Mouse (Mus musculus) ES-Bruce4 (cell line): Measurements from ENCODE around the gene Cttnbp2nl. TPM values are rescaled to one million over a fixed set of nuclear protein-coding genes. Genes with fewer than 3 reads are reported as not detected.
A peak's percentile ranks its signal among the peaks of the same experiment; 100 is the strongest.

ENCODE experiments used
- H3K27ac ChIP-seq: 2 replicates; pipeline ENCODE4 v1.5.1; 2012; ENCODE audit warnings: low read length, inconsistent platforms; ENCODE audit not compliant: insufficient read depth
- H3K27me3 ChIP-seq: 2 replicates; pipeline ENCODE4 v1.6.1; 2012; ENCODE audit warnings: mild to moderate bottlenecking, low read length, inconsistent platforms; ENCODE audit not compliant: control insufficient read depth, poor library complexity, insufficient read depth, severe bottlenecking
- H3K36me3 ChIP-seq: 2 replicates; pipeline ENCODE4 v1.6.1; 2012; ENCODE audit warnings: inconsistent platforms, mild to moderate bottlenecking, low read length, moderate library complexity; ENCODE audit not compliant: control insufficient read depth, poor library complexity, insufficient read depth, severe bottlenecking
- H3K4me1 ChIP-seq: one replicate; pipeline ENCODE4 v1.8.1; 2011; ENCODE audit warnings: low read length; ENCODE audit not compliant: control insufficient read depth, insufficient read depth
- H3K4me3 ChIP-seq: 2 replicates; pipeline ENCODE4 v1.5.1; 2011; ENCODE audit warnings: low read depth, mild to moderate bottlenecking, low read length
- H3K9ac ChIP-seq: 2 replicates; pipeline ENCODE4 v1.6.1; 2012; ENCODE audit warnings: low read depth, mild to moderate bottlenecking, inconsistent platforms; ENCODE audit not compliant: poor library complexity, severe bottlenecking
- H3K9me3 ChIP-seq: replicated peaks from 2 replicates; pipeline ENCODE4 v1.6.1; 2012; ENCODE audit warnings: mild to moderate bottlenecking, low read length, inconsistent platforms; ENCODE audit not compliant: control insufficient read depth, poor library complexity, insufficient read depth, severe bottlenecking
- CTCF ChIP-seq: IDR thresholded peaks from one replicate; pipeline ENCODE4 v1.8.1; 2011; ENCODE audit warnings: low read depth, low read length
- EP300 ChIP-seq: IDR thresholded peaks from 2 replicates; pipeline ENCODE4 v1.6.1; 2011; ENCODE audit warnings: low read depth, low read length; ENCODE audit not compliant: insufficient read depth
- POLR2A ChIP-seq: IDR thresholded peaks from one replicate; pipeline ENCODE4 v1.8.1; 2011; ENCODE audit warnings: low read length; ENCODE audit not compliant: insufficient read depth
- polyA plus RNA-seq: library from polyadenylated mRNA; stranded (reverse); fragments of >200 nt; gene quantifications from 2 replicates; pipeline ENCODE4 v1.2.4, GENCODE M21; 2011; ENCODE audit warnings: low read depth; ENCODE audit not compliant: missing spikeins, insufficient read depth, insufficient read length

Cttnbp2nl gene
- 46.2 and 50.0 TPM in 2 replicates for polyA plus RNA-seq

- peak within 1 kb of the TSS; percentile 93 for H3K4me3 ChIP-seq
- no peaks in the 10 kb centered on the region for H3K27me3 ChIP-seq
- no peaks in the 10 kb centered on the region for H3K9me3 ChIP-seq
- no peak for TF ChIP-seq EP300
- peak; percentile 40 for TF ChIP-seq POLR2A
- no peak for TF ChIP-seq CTCF
- peak within 1 kb of the TSS; percentile 77 for H3K27ac ChIP-seq
- H3K4me1 ChIP-seq, result no peaks in the 10 kb centered on the region
- H3K9ac ChIP-seq, result peak within 1 kb of the TSS; percentile 85
- no peaks in the 10 kb centered on the region for H3K36me3 ChIP-seq
Measured at GRCm38 (mm10) chr3:105052937-105053697, at the start of gene Cttnbp2nl. Gene Cttnbp2nl (minus strand): TSS chr3:105053146.

- no peak for TF ChIP-seq POLR2A
- TF ChIP-seq CTCF, result no peak
- no peak for TF ChIP-seq EP300
- no peaks in the 10 kb centered on the region for H3K4me1 ChIP-seq
- no peak overlapping the region for H3K4me3 ChIP-seq
- no peaks in the 10 kb centered on the region for H3K36me3 ChIP-seq
- no peaks in the 10 kb centered on the region for H3K9me3 ChIP-seq
- H3K27ac ChIP-seq, result no peak overlapping the region
- no peak overlapping the region for H3K9ac ChIP-seq
- no peaks in the 10 kb centered on the region for H3K27me3 ChIP-seq
Measured at GRCm38 (mm10) chr3:105100270-105100589, 47.3 kb upstream of the Cttnbp2nl start.

- Histone ChIP-seq H3K9me3 (no peaks in the 10 kb centered on the region), H3K4me1 (no peaks in the 10 kb centered on the region), H3K27ac (no peak overlapping the region), H3K36me3 (no peaks in the 10 kb centered on the region), H3K9ac (no peak overlapping the region), H3K27me3 (no peaks in the 10 kb centered on the region), H3K4me3 (no peak overlapping the region)
- TF ChIP-seq POLR2A, result no peak
- no peak for TF ChIP-seq EP300
Measured at GRCm38 (mm10) chr3:105099526-105100269, 46.8 kb upstream of the Cttnbp2nl start.

- TF ChIP-seq POLR2A, result no peak
- no peak for TF ChIP-seq EP300
- no peak for TF ChIP-seq CTCF
- Histone ChIP-seq H3K9me3 (no peaks in the 10 kb centered on the region), H3K4me1 (no peaks in the 10 kb centered on the region)
Measured at GRCm38 (mm10) chr3:105097581-105097980, 44.6 kb upstream of the Cttnbp2nl start.

GRCm38 (mm10) chr3:105095026-105095425 is 42.1 kb upstream of the Cttnbp2nl start:
- TF ChIP-seq POLR2A, result no peak
- no peak for TF ChIP-seq EP300
- H3K9ac ChIP-seq, result no peak overlapping the region
- no peaks in the 10 kb centered on the region for H3K27me3 ChIP-seq

More at GRCm38 (mm10) chr3:105097581-105097980, 44.6 kb upstream of the Cttnbp2nl start:
- no peaks in the 10 kb centered on the region for H3K36me3 ChIP-seq
- no peak overlapping the region for H3K27ac ChIP-seq
- H3K27me3 ChIP-seq, result no peaks in the 10 kb centered on the region
- no peak overlapping the region for H3K4me3 ChIP-seq
- H3K9ac ChIP-seq, result no peak overlapping the region

GRCm38 (mm10) chr3:105094448-105094847 is 41.5 kb upstream of the Cttnbp2nl start:
- Histone ChIP-seq H3K27me3 (no peaks in the 10 kb centered on the region), H3K9me3 (no peaks in the 10 kb centered on the region), H3K4me1 (no peaks in the 10 kb centered on the region), H3K9ac (no peak overlapping the region), H3K4me3 (no peak overlapping the region), H3K36me3 (no peaks in the 10 kb centered on the region), H3K27ac (no peak overlapping the region)
- TF ChIP-seq CTCF (peak; percentile 33), EP300 (no peak)

More at GRCm38 (mm10) chr3:105095026-105095425, 42.1 kb upstream of the Cttnbp2nl start:
- H3K9me3 ChIP-seq, result no peaks in the 10 kb centered on the region
- H3K4me3 ChIP-seq, result no peak overlapping the region
- no peaks in the 10 kb centered on the region for H3K4me1 ChIP-seq
- no peaks in the 10 kb centered on the region for H3K36me3 ChIP-seq
- no peak overlapping the region for H3K27ac ChIP-seq
